Mouse (Mus musculus) c-Kit-positive CD71-positive TER-119-negative erythroid progenitor cells, embryonic 14.5 days (primary cell): ENCODE data around the gene Anapc1.
A peak's percentile ranks its signal among the peaks of the same experiment; 100 is the strongest.
"Not testable (repeated sequence)": the region's sequence is repeated elsewhere in the genome, so short reads cannot be mapped to it uniquely, and the experiment has no call there.

ENCODE experiments used
- DNase-seq: peaks from one replicate; pipeline ENCODE4 v3.0.0-alpha.2; 2013; ENCODE audit warnings: low read depth

The Anapc1 gene

DNA sequence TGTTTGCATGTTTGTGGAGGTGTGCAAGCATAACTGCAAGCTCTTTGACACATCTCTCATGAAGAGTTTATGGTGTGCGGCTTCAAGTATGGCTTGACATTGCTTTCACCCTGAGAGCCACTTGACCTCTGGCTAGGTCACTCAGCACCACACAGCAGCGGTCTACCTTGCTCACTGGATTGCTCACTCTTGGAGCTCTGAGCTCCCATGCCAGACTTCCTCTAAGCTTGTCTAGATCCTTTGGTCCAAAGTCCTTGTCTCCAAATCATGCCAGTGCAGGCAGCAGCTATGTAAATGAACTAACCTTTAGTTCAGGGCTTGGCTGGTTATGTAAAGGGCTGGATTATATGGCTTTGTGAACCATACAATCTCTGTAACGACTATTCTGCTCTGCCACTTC, 9.2 kb upstream of the Anapc1 start:
- DNase-seq, result no peak

DNA sequence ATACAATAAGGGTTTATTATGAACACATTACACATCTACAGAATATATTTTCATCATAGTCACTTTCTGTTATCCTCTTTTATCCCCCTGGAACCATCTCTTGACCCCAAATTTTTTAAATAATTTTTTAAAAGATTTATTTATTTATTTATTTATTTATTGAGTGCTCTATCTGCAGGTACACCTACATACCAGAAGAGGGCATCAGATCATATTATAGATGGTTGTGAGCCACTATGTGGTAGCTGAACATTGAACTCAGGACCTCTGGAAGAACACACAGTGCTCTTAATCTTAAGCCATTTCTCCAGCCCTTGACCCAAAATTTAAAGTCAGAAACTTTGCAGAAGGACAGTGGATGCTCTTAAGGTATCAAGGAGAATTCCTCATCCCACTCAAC, 7.4 kb upstream of the Anapc1 start:
- DNase-seq, result no peak

DNA sequence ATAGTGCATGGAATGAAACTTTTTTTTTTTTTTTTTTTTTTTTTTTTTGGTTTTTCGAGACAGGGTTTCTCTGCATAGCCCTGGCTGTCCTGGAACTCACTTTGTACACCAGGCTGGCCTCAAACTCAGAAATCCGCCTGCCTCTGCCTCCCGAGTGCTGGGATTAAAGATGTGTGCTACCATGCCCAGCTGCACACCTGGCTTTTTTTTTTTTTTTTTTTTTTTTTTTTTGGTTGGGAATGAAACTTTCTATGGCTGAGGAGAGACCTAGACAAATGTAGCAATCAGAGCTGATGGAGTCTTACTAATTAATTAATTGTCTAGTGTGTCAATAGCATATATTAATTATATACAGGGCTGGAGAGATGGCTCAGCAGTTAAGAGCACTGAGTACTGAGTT, 6.6 kb upstream of the Anapc1 start:
- DNase-seq, result not testable (repeated sequence)

DNA sequence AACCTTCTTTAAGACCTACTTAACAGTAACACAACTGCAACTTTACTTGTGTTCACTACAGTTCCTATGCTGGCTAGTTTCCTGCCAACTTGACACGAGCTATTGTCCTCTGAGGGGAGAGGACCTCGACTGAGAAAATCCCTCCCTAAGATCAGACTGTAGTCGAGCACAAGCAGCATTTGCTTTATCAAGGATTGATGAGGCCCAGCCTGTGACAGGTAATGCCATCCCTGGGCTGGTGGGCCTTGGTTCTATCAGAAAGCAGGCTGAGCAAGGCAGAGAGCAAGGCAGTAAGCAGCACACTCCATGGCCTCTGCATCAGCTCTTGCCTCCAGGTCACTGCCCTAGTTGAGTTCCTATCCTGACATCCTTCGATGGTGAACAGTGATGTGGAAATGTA, 6.0 kb upstream of the Anapc1 start:
- no peak for DNase-seq

DNA sequence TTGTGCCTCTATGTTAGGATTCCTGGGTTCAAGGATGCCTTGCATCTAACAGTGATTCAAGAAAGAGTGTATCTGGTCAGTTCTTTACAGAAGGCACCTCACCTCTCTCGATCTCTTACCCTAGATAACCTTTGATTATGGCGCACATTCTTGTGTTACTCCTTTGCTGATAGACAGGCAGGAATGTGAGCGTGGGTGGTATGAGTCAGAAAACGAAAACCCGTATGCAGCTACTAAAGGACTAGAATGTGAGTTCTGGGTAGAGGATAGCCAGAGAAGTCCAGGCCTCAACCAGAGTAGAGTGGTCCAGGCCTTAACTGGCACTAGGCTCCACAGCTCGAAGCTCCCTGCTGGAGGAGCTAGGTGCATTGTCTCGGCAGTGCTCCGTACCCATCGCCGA, 5.6 kb upstream of the Anapc1 start:
- DNase-seq, result no peak

DNA sequence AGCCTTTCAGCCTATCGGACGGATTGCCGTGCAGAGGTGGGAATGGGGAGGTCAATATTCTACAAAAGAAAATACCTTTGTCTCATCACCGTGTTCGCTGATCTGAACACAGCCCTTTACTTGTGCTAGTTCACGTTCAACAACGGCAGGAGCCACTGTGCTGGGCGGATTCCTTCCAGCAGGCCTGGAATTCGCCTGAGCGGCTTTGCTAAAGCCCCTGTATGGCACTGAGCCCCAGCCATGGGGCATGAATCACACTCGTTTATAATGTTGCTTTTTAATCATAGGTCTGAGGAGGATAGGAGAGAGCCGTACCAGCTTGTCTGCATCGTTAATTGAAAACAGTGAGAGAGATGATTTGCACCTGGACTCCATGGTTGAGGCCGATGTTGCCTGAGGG, 5.1 kb upstream of the Anapc1 start:
- DNase-seq, result no peak

DNA sequence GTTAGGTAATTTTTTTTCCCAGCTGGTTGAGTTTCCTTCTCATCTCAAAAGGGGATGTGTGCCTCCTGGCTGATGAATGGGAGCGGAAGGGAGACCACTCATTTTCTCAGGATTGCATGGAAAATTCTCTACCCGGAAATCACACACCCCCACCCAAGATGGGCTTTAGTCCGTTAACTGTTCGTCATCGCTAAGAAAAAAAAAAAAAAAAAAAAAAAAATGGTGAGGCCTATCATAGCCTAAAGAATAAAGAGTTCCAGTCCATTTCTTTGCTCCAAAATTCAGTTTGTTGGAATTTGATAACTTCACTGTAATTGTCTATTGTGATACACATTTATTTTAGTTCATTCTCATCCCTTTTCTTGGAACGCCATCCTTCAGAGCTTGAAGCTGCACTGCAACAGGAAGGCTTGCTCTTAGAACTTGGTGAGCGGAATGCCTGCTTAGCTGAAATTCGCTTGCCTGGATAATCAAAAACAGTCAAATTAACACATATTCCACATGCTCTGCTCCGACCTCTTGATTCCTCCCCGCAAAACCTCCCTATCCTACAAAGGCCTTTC, 448 bp upstream of the Anapc1 start:
- DNase-seq, result no peak

DNA sequence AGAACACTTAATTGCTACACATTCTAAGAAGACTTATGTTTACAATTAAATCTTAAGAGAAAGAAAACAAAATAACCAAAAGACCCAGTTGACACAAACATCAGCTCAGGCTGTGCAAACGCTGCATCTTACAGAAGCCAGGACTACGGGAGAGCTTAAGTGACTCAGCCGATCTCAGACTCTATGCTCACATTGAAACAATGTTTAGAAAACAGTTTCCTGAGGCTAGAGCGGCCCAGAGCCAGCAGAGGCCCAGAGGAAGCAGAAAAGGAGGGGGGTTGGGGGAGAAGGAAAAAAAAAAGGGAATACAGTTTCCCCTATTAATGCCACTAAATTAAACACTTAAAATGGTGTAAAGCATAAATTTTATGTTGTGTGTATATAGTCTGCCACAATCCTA, 6.5 kb downstream of the Anapc1 start:
- no peak for DNase-seq

DNA sequence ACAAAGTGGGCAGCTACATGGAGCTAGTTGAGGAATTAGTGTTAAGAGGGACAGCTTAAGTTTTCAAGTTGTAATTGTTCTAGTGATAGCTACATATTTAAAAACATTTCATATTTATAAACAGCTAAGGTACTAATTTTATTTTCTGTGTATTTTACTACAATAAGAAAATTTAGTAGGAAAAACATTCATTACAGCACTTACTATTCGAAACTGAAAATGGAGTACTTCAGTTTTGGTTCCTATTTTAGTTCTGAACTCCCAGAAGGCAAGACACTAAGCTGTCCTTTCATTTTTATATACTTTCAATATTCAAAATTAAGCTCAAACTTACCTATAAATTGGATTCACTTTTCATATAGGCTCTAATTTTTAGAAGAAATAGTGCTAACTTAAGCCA, 66.6 kb downstream of the Anapc1 start:
- DNase-seq, result no peak

DNA sequence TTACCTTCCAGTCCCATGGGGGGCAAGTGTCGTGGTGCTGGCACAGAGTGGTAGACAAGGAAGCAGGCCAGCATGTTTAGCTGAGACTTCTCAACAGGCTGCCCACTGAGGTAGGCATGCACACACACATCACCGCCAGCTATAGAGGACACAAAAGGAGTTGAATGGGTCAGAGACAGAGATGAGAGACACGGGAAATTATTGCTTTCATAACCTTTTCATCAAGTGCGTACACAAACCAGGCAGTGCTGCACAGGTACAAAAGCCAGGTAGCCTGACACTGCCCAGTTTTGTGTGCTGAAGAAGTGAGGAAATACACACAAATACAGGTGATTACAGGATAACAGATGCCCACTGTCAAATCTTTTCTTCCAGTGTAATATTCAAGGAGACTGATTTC, 71.8 kb downstream of the Anapc1 start:
- no peak for DNase-seq

DNA sequence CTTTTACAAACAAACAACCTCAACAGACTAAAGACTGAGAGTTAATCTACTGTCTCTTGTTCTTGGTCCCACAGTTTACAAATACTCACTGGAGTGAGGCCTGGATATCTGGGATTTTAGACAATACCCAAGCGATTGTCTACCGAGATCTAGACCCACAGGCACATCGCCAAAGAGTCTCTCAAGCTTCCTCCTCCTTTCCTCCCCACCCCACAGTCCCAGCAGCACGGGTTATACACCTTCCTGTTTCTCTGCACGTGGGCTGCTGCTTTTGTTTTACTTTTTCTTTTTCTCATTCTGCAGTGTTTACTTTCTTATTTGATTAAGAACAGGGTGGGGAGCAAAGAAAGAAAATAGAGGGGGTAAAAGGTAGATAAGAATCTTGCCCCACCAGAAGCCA, 73.8 kb downstream of the Anapc1 start:
- DNase-seq, result no peak

DNA sequence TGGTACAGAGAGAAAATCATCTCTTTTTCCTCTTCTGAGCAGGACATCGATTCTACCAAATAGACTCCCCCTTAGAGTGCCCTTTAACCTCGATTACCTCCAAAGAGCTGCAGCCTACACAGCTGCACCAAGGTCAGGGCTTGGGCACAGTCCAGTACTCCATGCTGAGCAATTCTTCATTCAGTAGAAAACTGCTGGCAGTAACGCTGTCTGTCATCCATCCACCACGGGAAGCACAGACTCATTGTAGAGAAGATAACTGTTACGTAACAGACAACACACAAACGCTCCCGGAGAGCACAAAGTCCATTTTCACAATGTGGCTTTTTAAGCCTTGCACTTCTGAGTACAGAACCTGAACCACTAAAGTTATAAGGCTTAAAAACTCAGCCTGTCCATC, 74.9 kb downstream of the Anapc1 start:
- no peak for DNase-seq

DNA sequence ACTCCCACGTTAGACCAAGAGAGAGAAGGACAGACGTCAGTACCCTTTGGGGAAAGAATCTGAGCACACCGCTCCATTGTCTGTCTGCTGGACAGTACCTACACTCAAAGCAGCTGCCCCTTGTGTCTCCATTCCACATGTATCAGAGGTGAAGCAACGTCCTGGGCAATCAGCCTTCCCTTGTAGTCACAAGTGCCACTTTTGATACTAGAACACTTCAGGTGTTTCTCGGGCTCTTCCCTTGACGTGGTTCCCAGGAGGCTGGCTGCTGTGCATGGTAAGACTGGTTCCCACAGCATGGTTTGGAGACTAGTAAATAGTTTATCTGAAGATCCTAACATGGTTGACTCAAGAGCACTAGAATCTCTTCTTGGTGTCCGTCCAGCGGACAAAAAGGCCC, 76.0 kb downstream of the Anapc1 start:
- no peak for DNase-seq

DNA sequence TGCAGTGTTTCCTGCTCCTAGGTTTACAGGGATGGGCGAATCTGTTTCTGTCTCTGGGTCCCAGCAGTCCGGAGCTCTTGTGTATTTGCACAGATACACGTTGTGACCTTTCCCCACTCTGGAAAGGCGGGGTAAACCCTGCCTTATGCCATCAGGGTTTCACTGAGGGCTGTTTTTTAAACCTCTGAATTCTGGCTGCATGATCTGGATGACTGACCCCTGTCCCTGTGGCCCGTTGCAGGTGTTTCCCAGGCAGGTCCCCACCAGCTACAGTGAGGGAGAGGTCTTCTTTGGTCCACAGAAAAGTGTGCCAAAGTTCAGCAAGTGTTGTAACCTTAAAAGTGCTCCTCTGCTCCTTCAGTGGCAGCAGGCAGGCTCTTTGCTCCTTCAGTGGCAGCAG, 77.9 kb downstream of the Anapc1 start:
- DNase-seq, result no peak

DNA sequence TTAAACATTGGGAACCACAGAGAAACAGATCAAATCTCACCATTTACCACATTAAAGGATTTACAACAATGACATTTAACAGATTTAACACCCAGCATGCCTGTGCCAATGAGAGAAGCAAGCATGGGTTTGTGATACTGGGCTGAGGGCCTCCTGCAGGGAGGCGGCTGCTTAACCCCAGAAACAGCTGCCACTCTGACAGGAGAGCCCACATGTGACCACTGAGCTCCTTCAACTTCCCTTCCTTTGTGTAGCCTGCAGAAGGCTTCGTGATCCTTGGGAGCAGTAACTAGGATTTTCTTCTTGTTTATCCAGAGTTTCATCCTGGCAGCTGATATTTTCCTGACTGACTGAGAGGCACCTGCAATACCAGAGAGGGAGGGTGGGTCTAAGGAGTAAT, 85.7 kb downstream of the Anapc1 start:
- DNase-seq, result no peak

DNA sequence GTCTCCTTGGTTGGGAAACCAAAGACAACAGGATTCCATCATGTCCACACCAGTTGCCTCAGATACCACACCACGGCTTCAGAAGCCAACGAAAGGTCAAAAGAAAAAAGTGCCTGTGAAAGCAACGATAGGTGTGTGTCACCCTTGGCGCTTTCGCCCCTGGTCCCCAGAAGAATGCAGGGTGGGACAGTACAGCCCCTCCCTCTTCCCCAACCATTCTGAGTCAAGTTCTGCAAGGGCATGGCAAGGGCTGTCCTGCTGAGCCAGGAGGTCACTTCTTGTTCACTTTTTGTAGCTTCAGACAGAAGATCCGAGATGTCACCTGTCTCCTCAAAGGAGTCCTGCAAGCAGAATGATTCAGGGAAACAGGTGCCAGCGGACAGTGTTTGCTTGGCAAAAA, 94.9 kb downstream of the Anapc1 start:
- no peak for DNase-seq

DNA sequence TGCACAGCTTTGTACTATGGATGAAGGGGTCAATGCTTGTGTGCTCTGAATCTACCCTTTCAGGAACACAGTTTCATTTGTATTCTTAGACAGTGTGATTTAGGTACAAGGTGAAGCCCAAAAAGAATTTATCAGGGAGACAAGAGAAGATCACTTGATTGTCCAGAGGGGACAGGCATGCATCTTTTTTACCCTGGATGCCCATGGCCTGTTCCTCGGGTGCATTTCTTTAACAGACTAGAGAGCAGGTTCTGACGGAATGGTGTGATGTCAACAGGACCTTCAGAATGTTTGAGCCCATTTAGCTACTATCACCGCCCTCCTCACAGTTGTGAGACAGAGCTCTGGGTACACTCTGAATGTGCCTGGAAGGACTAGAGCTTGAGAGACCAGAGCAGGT, 96.3 kb downstream of the Anapc1 start, which contains the start of gene Spdye4c:
Gene Spdye4c, plus strand, starts transcription at position 301 of the 400 bp plus-strand sequence.
- no peak for DNase-seq

DNA sequence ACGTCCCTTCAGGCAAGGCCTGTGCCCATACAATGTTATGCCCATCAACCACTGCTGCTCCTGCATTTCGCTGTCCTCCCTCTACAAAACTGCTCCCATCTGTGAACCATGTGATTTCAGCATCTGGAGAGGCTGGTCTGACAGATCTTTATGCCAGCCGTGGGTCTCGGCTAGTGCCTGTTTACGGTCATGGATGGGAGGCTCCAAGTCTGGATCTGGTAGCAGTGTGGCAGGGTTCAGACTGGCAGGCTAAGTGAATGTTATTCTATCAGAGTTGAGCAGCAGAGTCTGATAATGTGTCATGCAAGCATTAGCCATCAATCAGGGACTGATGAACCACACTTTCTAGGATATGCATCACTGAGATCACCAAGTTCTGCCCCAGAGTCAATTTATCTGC, 104.3 kb downstream of the Anapc1 start:
- DNase-seq, result no peak

DNA sequence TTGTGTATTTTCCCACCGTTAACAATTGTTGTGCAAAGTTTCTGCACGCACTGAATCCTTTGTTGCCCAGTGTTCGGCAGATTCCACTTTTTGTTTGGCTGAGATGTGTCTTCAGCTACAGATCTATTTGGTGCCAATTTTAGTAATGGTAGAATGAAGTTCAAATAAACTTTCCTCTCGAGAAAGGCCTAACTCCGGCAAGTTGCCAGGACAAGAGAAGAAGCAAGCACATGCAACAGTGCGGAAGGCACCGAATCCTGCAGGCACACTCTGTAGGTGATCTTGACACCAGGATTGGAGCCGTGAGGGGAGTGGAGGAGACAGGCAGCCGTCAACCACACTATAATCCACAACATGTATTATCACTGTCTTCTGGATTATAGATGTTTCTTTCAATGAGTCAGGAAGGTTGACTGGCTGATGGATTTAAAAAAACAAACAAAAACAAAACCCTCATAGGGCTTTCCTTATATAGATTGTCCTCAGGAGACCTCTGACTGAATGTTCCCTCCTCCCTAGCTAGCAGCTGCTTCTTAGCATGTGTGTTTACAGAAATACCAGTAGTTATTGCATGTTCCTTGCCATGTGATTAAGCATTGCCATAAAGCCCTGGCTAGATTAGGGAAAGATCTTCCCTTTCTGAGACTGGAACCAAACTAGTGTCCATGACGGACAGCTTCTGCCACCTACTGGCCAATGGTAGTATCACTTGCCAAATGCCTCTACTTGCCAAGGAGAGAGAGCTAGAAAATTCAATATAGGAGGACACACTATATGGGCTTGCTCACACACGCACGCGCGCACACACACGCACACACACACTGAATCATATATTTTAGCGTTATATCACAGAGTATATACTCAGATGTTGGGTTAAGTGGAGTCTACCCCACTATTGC, 114.2 kb downstream of the Anapc1 start:
- DNase-seq, result peak; percentile 30

DNA sequence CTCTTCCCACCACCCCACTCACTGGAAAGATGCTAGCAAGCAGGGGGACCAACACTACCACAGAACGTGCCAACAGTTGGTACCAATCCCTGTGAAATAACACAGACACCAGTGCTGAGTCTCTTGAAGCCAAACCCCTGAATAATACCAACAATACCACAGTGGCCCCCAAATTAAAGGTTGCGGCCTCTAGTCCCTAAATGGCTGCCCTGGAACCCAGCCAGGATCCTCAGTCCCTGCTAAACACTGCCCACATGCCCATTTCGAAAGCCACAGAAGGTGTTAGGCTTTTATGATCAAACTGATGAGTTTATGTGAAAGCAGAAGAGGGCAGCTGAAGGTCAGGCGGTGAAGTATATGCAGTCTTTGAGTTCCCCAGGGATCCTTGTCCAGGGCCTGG, 116.2 kb downstream of the Anapc1 start:
- no peak for DNase-seq

DNA sequence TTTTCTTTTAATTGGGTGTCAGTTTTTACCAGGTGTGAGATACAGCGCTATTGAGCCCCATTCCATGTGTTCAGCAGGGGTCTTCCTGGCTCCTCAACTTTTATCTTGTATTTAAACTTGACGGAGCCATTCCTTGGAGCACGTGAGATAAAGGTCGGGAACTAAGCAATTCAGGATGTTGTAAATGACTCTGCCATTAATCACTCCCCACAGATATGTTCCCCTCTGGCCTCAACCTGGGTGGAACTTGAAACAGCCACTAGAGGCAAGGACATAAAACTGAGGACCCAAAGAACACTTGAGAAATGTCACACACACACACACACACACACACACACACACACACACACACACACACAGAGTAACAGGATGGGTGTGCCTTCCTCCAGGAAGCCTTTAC, 118.7 kb downstream of the Anapc1 start:
- no peak for DNase-seq

DNA sequence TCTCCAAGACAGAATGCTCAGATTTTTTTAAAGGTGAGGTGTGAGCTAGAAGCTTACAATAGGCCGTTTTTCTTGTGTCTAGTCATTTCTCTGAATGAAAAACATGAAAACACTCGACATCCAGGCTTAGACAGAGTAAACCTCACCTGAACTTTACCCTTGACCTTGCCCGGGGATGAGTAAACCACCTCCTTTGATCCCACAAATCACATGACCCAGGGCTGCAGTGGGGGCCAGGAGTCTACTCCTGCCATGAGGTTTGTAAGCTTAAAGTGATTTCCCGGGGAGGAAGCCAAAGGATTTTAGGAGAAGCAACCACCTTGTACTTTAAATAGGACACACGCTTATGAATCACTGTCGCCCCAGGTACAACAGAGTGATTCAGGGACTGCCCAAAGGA, 119.2 kb downstream of the Anapc1 start:
- DNase-seq, result no peak

DNA sequence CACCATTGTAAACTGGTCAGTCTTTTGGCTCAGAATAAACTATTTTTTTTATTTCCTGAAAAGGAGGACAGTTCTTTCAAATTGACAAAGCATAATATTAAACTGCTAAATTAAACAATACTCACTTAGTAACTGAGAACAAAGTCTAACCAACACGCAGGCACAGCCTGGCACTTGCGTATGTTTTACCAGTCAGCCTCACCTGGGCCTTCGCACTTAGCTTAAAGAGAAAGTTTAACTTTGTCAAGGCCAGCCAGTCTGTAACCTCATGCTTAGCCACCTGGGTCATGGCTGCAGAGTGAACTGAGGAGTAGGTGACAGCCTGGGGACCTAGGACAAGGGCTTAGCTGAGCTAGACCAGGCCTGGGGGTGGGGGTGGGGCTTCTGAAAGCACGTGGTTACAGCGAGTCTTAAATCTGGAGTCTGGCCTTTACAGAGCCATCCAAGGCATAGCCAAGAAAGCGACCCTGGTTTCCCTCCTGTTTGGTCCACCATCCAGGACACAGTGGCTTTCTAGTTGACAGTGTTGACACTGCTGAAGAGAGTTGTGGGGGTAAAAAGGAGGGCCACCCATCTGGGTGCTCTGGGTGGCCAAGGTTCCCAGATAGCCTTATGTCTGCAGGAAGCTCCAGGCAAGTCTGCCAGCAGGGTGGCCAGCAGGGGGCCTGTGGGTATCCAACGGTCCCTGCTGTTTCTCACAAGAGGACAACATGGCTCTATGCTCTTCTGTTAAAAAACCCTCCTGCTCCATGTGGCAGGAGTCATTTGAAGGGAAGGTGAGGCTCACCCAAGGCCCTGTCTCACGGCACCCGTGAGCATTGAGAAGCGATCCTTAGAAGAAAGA, 120.7 kb downstream of the Anapc1 start:
- no peak for DNase-seq
